Mouse (Mus musculus) heart, adult 11 months (tissue): ENCODE data around the gene 9130008F23Rik.

ENCODE experiments used
- DNase-seq: peaks from one replicate; pipeline ENCODE4 v3.0.0; 2022

The 9130008F23Rik gene

DNA sequence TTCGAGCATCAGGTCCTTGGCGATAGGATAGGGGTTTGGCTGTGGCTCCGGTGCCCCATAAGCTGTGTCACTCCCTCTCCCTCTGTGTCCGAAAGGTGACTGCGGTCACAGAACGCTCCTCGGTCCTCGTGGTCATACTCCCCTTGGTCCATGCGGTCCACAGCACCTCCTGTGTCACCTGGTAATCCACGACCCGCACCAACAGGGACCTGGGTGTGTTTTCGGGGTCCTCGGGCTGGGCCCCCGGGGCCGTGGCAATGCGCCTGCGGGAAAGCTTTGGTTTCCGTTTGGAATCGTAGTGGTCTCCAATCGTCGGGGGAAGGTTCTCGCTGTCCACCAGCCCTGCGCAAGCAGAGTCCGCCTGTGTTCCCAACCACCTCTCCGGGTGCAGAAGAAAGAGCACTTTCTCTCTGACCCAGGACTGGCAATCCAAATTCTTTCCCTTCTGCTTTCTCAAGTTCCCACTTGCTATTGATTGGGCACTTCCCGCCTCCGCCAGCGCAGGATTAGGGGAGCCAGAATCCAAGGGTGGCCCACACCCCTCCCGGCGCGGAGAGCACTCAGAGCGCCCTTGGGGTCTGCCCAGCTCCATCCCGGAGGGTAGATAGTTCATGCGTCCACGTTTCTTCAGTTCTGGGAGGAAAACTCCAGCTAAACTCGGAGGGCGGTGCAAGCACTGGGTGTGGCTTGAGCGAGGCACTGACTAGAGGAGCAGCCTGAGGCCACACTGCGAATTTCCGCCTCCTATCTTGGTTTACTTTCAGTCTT, at the start of gene 9130008F23Rik:
Gene 9130008F23Rik, minus strand, starts transcription at position 636 of the 768 bp plus-strand sequence.
- DNase-seq = peak; percentile 98

DNA sequence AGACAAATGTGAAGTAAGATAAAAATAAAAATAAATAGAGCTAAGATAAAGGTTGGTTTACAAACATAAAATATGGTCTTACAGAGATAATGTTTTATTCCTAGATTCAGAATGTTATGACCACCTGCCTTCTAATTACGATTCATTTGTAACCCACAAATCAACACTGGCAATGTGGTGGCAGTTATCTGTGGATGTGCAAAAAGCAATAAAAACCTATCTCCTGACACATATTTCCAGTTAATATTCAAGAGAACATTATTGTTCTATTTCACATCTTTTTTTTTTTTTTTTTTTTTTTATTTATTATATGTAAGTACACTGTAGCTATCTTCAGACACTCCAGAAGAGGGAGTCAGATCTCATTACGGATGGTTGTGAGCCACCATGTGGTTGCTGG, 35.1 kb upstream of the 9130008F23Rik start:
- no peak for DNase-seq

DNA sequence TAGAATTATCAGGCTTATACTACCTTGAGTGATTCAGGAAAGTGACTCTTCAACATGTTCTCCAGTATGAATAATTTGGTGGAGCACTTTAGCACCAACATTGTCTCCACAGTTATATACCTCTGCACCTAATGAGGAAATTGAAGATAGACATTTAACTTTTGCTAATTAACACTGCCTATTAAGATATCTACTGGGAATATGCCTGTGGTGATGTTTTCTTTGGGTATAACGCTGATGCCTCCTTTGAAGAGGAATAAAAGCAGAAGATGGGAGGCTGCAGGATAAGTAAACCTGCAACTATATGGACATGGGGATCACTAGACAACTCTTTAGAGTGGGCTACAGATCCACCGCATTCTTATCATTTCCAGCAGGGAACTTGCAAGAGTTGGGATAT, 33.9 kb upstream of the 9130008F23Rik start, which contains the start of gene Glyatl3:
Gene Glyatl3, minus strand, starts transcription at position 101 of the 400 bp plus-strand sequence.
- DNase-seq = no peak

DNA sequence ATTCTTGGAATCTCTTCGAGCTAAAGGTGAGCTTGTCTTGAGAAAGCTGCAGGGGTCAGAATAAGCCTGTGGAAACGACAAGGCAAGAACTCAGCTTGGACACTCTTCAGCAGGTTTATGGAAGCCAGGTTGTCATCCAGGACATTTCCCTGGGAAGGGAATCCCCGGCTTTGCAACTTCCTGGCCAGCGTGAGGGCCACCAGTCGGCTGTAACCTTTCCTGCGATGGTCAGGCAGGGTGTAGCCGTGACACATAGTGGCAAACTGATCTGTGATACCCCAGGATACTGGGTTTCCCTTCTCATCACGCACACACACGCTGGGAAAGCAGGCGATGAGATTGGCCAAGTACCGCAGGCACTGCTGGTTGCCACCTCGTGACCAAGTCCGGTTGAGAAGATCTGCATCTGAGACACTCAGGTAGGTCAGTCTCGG, 24.4 kb upstream of the 9130008F23Rik start:
- no peak for DNase-seq

DNA sequence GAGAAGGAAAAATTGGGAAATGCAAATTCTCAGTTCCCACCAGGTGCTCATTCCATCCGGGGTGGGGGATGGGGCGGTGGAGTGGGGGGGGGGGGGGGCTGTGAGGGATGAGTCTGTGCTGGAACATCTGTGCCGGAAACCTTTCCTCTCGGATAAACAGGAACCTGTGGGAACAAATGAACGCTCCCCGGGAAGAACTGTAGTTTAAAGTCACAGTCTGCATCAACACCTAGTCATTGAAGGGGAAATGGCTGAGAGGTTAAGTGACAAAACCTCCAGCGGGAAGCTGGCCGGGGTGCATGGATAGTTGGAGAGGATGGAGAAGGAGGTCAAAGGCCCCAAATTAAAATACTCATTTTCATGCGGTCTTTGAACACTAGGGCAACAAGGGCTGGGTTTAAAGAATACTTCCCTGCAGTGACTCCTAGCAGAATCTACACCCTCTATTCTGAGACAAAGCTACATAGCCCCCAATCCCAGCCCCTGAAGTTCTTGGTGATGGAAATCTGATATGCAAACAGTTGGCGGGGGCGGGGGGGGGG, 23.8 kb upstream of the 9130008F23Rik start:
- peak; percentile 85 for DNase-seq

DNA sequence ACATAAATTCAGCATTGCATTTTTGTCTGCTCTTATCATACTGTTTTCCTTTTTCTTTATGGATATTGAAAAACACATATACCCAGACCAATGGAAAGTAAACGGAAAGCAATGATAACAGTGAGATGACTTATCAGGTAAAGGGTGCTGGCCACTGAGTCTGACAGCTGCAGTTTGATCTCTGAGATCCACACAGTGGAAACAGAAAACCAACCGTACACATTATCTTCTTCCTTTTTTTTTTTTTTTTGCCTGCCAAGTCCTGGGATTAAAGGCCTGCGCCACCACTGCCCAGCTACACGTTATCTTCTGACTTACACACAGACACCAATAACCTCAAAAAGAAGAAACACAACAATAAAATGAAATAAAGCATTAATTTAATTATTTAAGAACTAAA, 23.0 kb upstream of the 9130008F23Rik start:
- DNase-seq = no peak

DNA sequence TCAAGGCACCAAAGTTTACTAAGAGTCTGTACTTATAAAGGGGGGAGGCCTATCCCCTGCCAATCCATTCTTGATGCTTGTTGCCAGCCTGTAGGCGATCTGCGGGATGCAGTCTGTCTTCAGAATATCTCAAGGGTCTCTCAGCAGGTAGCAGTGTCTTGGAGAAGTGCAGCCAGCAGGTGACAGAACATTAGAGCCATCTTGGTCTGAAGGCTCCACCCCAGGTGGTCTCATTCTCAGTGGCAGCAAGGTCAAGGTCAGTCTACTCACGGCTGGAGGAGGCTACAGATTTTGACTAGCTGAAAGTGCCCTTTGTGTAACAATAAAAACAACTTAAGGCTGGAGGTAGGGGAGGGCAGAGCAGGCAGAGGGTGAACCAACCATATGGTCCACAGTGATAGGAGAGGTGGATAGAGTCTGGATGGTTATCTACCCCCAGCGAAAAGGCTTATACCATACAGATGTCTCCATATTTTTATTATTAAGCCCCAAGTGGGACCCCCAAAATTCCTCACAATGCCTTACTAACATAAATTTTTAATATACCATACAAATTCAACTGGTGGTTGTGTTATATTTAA, 19.5 kb upstream of the 9130008F23Rik start:
- peak; percentile 58 for DNase-seq

DNA sequence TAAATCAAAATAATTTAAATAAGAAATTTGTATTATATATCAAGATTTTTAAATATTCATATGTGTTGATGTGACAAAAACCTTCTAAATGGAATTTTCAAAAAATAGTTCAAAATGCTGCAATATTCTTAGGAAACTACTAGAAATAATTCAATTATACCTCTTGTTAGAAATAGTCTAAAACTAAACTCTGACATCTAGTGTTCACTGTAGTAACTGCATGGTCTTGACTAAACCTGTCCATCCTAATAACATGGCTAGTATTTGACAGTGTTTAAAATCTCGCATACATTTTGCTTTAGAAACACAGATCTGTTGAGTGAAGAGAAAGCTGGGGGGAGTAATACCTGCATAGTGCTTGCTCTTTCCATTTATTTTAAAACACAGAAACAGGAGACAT, 16.5 kb upstream of the 9130008F23Rik start:
- no peak for DNase-seq

DNA sequence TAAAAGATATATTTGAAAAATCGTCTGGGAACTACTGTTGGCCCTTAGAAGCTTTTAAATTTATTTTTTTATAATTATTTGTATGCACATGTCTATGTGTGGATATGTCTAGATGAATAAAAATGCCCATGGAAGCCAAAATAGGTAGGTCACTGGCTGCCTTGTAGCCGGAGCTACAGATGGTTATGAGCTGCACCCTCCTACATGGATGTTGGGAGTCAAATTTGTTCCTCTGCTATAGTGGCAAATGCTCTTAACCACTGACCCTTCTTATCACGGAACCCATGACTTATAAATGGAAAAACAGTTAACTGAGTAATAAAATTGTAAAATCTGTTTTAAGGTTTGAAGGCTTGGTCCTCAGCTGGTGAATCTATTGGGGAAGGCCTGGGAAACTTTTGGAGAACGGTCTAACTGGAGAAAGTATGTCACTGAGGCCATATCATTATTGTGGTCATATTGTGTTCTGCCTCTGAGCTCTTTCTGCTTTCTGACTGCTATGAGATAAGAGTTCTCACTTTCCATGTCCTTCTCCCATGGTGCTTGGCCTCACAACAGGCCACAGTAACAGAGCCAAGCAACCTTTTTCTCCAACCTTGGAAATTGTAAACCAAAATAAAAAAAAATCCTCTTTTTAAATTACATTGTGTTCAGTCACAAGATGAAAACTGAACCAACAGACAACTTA, 7.6 kb upstream of the 9130008F23Rik start:
- no peak for DNase-seq

DNA sequence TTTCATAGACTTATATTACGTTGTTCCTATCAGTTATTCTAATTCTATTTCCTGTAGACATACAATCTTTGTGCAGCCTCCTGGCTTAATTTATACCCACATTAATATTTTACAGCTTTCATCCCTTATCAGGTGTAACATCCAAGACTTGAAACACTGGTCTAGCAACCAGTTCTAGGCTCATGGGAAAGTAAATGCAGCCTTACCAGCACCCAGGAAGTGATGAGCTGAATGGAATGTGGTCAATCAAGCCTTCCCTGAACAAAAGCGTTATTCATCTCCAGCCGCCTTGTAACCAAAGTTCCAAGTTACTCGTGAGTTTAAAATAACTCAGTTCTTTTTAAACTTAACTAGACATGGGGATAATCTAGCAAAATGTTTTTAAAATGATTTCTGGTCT, 4.8 kb upstream of the 9130008F23Rik start:
- DNase-seq = no peak

DNA sequence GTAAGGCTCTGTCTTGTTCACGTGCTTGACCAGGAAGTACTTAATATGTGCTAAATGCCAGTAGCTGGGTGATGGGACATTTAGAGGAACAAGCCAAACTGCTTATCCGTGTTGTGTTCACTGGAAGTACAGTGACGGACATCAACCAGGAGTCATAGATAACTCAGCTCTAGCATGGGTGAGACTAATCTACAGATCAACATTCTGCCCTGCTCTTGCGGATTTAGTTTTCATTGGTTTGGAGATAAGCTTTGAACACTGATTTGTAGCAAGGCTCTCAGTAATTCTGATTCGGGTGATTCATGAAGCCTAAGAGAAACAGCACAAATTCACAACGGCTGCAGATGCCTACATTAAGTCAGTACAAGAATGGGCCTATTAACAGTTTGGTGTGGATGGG, 1.8 kb upstream of the 9130008F23Rik start:
- DNase-seq = no peak

DNA sequence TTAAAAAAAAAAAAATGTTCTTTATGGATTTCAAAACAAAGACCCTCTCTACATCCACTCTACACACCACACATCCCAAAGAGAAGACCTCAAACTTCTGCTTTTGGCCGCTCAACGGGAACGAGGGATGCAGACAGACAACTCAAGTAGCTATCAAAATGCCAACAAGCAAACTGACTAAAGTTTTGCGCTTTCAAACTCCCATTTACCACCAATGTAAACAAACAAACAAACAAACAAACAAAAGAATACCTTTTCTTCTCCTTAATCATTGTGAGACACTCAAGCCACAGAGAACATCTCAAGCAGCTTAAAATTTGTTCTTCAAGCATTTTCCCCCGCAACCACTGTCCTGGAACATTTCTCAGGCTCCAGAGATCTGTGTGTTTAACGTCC, 833 bp downstream of the 9130008F23Rik start:
- no peak for DNase-seq

DNA sequence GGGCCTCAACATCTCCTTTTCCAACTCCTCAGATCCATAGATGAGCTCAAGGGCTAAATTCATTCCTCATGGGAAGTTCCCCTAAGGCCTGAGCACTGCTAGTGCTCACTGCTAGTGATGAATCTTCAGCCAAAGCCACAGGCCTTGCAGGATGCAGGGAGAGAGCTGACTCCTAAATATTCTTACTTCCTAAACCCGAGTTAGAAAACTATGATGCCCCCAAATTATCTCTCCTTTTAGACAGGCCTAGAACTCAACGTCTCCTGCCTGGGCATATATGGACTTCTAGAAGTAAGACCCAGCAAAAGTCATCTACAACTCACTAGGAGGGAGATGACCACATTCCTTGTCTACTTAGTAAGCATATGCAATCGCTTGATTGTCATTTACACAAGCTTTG, 2.6 kb downstream of the 9130008F23Rik start:
- DNase-seq = no peak

DNA sequence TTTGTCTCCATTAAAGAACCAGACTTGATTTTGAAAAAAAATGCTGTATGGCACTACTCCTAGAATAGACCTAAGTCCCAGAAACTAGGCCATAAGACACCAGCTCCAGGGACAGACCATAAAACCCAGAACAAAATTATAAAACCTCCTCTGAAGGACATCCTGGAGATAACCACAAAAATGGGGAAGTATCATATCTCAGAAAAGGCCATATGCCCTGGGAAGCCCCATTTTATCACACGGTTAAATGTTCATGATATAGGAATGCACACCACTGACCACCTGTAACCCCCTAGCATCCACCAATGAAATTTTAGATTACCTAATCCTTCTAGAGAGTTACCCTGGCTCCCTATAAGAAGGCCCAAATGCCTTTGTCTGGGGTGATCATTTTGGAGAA, 4.8 kb downstream of the 9130008F23Rik start:
- DNase-seq = no peak

DNA sequence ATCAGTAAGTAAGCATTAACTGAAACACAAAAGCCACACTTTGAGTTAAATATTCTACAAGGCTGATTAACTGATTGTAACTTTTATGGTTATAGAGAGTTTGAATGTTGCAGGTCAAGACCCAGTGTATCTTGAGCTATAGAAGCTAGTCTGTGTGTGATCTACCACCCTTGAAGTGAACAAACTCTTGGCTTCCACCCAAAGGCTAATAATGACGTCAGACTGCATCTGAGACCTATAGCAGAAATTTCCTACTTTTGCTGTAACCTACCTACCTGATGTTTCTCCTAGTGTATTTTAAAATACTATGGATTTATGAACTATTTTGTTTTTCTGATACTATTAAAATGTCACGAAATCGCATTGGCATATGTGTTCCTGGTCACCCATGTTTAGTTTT, 5.7 kb downstream of the 9130008F23Rik start:
- no peak for DNase-seq

DNA sequence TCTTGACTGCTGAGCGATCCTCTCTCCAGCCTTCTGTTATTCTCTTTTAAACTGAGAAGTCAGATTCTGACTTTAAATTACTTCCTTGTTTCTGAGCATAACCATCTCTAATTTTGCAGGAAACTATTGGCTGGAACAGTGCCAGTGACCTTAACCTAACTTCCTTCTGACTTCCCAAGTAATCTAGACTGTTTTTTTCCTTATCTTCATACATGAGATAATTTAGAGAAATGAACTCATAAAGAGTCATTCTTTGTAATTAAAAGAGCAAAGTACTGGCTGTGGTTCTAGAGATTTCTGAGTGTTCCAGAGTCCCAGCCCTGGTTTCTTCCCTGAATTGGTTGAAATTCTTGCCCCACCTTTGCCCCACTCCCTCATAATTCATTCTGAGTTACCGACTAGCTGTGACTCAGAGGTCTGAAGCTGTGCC, 6.8 kb downstream of the 9130008F23Rik start:
- DNase-seq = no peak

DNA sequence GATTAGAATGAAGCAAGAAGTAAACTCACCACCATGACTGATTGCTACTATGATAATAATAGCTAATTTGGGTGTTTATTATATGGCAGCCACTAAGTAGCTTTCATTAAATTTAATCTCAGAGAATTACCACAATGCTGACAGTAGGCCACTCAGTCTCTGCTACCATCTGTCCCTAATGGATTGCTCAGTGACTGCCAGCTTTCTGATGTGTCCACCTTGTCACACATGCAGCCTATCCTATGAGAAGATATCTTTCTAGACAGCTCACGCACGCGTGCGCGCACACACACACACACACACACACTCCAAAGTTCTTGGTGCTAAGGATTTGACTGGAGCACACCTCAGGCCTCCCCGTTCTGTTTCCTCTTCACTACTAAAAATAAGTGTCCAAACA, 7.7 kb downstream of the 9130008F23Rik start:
- no peak for DNase-seq

DNA sequence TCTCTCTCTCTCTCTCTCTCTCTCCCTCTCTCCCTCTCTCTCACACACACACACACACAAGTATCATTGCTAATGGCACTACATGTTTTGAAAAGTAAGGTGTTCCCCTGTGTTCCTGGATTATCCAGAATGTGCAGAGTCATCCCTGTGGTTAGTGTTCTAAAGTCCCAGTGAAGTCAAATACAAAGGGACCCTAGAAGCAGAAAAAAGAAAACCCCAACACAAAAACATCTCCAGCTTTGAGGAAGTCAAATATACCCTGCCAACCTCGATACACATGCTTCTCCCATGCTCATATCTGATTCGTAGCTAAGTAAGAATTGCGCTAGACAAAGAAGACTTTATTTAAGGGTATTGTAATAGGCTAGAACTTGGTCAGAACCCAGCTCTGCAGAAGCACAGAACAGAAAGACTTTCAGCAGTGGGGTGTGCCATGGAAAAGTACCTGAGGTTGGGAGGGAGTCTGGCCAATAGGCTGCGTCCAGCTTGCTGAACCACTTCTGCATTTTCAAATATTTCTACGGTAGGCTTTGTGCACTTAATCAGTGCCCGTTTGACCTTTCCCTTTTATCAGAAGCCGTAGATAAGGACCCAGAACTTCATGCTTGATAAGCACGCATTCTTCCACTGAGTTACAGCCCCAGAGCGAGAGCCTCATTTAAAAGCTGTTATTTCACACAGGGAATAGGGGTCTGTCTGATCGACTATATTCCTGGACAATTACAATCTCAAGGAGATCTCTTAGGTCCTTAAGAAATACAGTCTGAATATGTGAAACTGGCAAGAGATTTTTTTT, 11.2 kb downstream of the 9130008F23Rik start:
- DNase-seq = no peak

DNA sequence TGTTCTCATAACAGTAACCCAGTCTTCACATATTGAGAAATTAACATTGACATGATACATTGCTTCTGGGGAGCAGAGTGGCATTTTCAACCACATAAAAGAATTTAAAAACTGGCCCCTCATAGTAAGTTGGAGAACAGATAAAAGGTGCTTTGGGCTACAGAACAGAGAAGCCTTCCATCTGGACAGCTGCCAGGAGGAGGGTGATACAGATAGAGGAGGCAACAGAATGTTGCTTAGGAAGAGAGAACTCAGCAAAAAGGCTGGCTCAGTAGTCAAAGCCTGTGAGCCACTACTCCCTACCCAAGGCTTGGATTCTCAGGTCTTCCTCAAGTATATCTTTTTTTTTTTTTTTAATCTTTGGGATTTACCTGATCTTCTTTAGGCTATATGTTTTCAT, 25.3 kb downstream of the 9130008F23Rik start:
- no peak for DNase-seq

DNA sequence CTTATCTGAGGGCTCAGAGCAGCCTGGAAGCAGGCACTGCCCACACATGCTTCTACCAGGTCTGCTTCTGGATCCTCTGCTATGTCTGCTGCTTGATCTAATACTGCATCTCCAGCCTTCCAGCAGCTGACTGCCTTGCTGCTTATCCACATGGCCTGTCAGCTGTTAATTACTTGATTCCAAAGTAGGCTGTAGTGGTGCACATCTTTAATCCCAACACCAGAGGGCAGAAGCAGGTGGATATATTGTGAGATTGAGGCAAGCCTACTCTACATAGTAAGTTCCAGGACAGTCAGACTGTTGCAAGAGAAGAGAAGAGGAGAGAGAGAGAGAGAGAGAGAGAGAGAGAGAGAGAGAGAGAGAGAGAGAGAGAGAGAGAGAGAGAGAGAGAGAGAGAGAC, 43.1 kb downstream of the 9130008F23Rik start:
- no peak for DNase-seq

DNA sequence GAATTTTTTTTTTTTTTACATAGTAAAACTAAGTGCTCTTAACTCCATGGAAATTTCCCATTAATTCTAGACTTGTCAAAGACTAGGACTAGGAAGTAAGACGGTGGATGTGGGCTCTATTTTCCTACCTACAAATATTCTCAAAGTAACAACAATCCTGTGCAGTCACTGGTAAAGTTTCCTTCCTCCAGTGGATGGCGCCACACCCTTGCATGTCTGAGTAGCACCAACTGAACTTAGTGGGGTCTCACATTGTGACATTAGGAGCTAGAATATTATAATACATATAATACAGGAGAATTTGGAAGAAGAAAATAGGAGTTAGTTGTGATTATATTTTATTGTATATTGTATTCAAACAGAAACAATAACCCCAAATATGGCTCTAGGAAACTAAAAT, 48.5 kb downstream of the 9130008F23Rik start:
- DNase-seq = no peak
